Mouse (Mus musculus) neural tube, embryonic 11.5 days (tissue): ENCODE measurements around the gene Inha. TPM values are rescaled to one million over a fixed set of nuclear protein-coding genes. Genes with fewer than 3 reads are reported as not detected.
A peak's percentile ranks its signal among the peaks of the same experiment; 100 is the strongest.

ENCODE experiments used
- ATAC-seq: fragments of 200-750 bp; cut with Nextera tagmentation; 2 replicates; pipeline ENCODE4 v1.8.0; 2017; ENCODE audit warnings: moderate number of reproducible peaks, mild to moderate bottlenecking, moderate TSS enrichment, moderate library complexity; ENCODE audit not compliant: insufficient read depth, low FRiP score, low TSS enrichment
- DNase-seq: peaks from one replicate; pipeline ENCODE4 v3.0.0-alpha.2; 2015; ENCODE audit warnings: low spot score
- H3K27ac ChIP-seq: fragments of 300-500 bp; sonication (generic); 2 replicates; pipeline ENCODE4 v1.5.1; 2014; ENCODE audit warnings: low read depth, mild to moderate bottlenecking, low read length
- H3K27me3 ChIP-seq: fragments of 300-500 bp; sonication (generic); 2 replicates; pipeline ENCODE4 v1.6.1; 2014; ENCODE audit warnings: mild to moderate bottlenecking, low read length, mixed read lengths; ENCODE audit not compliant: control insufficient read depth, insufficient read depth
- H3K36me3 ChIP-seq: fragments of 300-500 bp; sonication (generic); 2 replicates; pipeline ENCODE4 v1.6.1; 2014; ENCODE audit warnings: mild to moderate bottlenecking, low read length, moderate library complexity, mixed read lengths; ENCODE audit not compliant: control insufficient read depth, insufficient read depth
- H3K4me1 ChIP-seq: fragments of 300-500 bp; sonication (generic); 2 replicates; pipeline ENCODE4 v1.6.1; 2014; ENCODE audit warnings: low read length, mixed read lengths; ENCODE audit not compliant: control insufficient read depth, insufficient read depth
- H3K4me2 ChIP-seq: fragments of 300-500 bp; sonication (generic); 2 replicates; pipeline ENCODE4 v1.6.1; 2014; ENCODE audit warnings: low read depth, mild to moderate bottlenecking, moderate library complexity
- H3K4me3 ChIP-seq: fragments of 300-500 bp; sonication (generic); 2 replicates; pipeline ENCODE4 v1.5.1; 2014; ENCODE audit warnings: low read depth, low read length
- H3K9ac ChIP-seq: fragments of 300-500 bp; sonication (generic); 2 replicates; pipeline ENCODE4 v1.6.1; 2014; ENCODE audit warnings: mild to moderate bottlenecking, low read length
- H3K9me3 ChIP-seq: fragments of 300-500 bp; sonication (generic); 2 replicates; pipeline ENCODE4 v1.6.1; 2016; ENCODE audit warnings: low read length; ENCODE audit not compliant: control insufficient read depth
- WGBS: fragments of 180-500 bp; shearing (Covaris S2); extraction: QIAGEN DNeasy Blood & Tissue Kit; methylation state at CpG from one replicate; pipeline ENCODE4 v1.1.7; 2014; 5-methylcytosine and 5-hydroxymethylcytosine counted together
- polyA plus RNA-seq: library from polyadenylated mRNA; unstranded; fragments of >200 nt; fragmentation: Nextera tagmentation; extraction: Ambion mirVana; gene quantifications from 2 replicates; pipeline ENCODE4 v1.2.1, GENCODE M21; 2014

Gene Inha
- polyA plus RNA-seq, 1 experiment from 2014 or later = 2.6 TPM

DNA sequence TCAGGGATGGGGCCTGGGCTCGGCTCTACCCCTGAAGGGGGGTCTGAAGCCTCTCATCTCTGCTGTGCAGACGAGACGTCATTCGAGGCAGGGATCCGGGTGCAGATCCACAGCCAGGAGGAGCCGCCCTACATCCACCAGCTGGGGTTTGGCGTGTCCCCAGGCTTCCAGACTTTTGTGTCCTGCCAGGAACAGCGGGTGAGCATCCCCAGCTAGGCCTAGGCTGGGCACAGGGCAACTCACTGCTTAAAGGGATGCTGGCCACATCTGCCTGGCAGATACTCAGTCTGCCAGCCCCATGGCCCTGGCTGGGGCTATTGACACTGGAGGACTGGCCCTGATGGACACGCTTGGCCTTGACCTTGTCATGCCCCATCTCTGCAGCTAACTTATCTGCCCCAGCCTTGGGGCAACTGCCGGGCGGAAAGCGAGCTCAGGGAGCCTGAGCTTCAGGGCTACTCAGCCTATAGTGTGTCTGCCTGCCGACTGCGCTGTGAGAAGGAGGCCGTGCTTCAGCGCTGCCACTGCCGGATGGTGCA, 37.5 kb upstream of the Inha start:
- Histone ChIP-seq H3K27ac (no peak overlapping the region), H3K4me2 (no peak overlapping the region), H3K27me3 (peaks cover 3% of the 10 kb centered on the region; the same call in 1 of the 2 replicates), H3K4me3 (no peak overlapping the region), H3K36me3 (no peaks in the 10 kb centered on the region; the same call in 1 of the 2 replicates), H3K9ac (no peak overlapping the region), H3K9me3 (no peaks in the 10 kb centered on the region), H3K4me1 (peaks cover 6% of the 10 kb centered on the region; the same call in 1 of the 2 replicates)
- DNase-seq (no peak), ATAC-seq (no peak)
- 84% methylated on average over 17 of the region's 17 CpGs for WGBS

- no peak for ATAC-seq
Observed at GRCm38 (mm10) chr1:75476441-75476840, 30.4 kb upstream of the Inha start.

DNA sequence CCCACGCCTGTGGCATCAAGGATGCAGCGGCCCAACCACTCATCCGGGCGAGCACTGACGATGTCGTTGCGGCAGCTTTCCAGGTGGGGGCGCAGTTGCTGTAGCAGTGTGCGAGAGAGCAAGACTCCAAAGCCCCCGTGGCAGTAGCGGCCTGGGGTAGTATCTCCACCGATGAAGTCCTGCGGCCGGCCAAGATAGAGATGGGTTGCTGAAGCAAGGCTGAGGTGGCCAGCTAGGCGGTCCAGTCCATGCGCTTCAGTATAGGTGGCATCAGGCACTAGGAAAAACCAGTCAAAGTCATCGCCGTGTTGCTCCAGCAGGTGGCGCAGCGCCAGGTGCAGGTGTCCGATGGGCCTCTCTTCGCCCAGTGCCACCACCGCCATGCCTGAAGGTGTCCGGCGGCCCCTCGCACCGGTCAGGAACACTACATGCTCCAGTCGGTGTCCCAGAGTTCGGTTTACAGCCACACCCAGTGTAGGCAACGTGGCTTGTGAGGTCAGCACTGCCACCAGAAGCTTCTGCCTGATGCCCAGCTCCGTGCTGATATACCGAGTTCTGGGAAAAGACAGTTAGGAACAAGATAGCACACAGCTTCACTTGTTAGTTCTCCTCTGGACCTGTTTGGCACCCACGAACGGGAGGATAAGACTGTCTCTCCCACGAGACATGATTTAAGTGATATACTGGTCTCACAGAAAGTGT, 29.5 kb upstream of the Inha start:
- H3K9me3 ChIP-seq = no peaks in the 10 kb centered on the region
- H3K27ac ChIP-seq = no peak overlapping the region
- no peak overlapping the region for H3K9ac ChIP-seq
- H3K4me3 ChIP-seq = peak overlapping the region; percentile 4; the same call in 1 of the 2 replicates
- H3K36me3 ChIP-seq = peaks cover 10% of the 10 kb centered on the region
- peaks cover 2% of the 10 kb centered on the region; the same call in 1 of the 2 replicates for H3K27me3 ChIP-seq
- H3K4me2 ChIP-seq = peak overlapping the region; percentile 89
- ATAC-seq (no peak), DNase-seq (peak; percentile 86)
- 16% methylated on average over 35 of the region's 35 CpGs for WGBS
- peaks cover 17% of the 10 kb centered on the region for H3K4me1 ChIP-seq

More at GRCm38 (mm10) chr1:75476441-75476840, 30.4 kb upstream of the Inha start:
- no peak overlapping the region for H3K27ac ChIP-seq
- no peak overlapping the region for H3K4me3 ChIP-seq
- H3K36me3 ChIP-seq = peaks cover 10% of the 10 kb centered on the region
- H3K4me2 ChIP-seq = no peak overlapping the region
- H3K27me3 ChIP-seq = no peaks in the 10 kb centered on the region; the same call in 1 of the 2 replicates
- DNase-seq = no peak
- peaks cover 17% of the 10 kb centered on the region for H3K4me1 ChIP-seq
- 96% methylated on average over 11 of the region's 11 CpGs for WGBS
- no peak overlapping the region for H3K9ac ChIP-seq
- H3K9me3 ChIP-seq = no peaks in the 10 kb centered on the region

- peak overlapping the region; percentile 84 for H3K4me3 ChIP-seq
- H3K9me3 ChIP-seq = no peaks in the 10 kb centered on the region
- DNase-seq = no peak
- peaks cover 17% of the 10 kb centered on the region for H3K4me1 ChIP-seq
- peaks cover 10% of the 10 kb centered on the region for H3K36me3 ChIP-seq
- H3K4me2 ChIP-seq = peak overlapping the region; percentile 89
- ATAC-seq = no peak
- no peak overlapping the region for H3K27ac ChIP-seq
- peaks cover 7% of the 10 kb centered on the region; the same call in 1 of the 2 replicates for H3K27me3 ChIP-seq
- no peak overlapping the region for H3K9ac ChIP-seq
- 49% methylated on average over 3 of the region's 3 CpGs for WGBS
Observed at GRCm38 (mm10) chr1:75477966-75478290, 28.9 kb upstream of the Inha start.

- peaks cover 17% of the 10 kb centered on the region for H3K4me1 ChIP-seq
- H3K36me3 ChIP-seq = peaks cover 10% of the 10 kb centered on the region
- WGBS = 0% methylated on average over 15 of the region's 25 CpGs
Observed at GRCm38 (mm10) chr1:75478497-75478896, 28.4 kb upstream of the Inha start.

GRCm38 (mm10) chr1:75478916-75479634, 27.8 kb upstream of the Inha start, which contains the start of the genes Chpf and Tmem198:
Gene Chpf, minus strand, starts transcription at chr1:75479307.
Gene Tmem198, plus strand, starts transcription at chr1:75479532.
- Histone ChIP-seq H3K27me3 (peaks cover 8% of the 10 kb centered on the region; the same call in 1 of the 2 replicates), H3K36me3 (peaks cover 10% of the 10 kb centered on the region), H3K9me3 (no peaks in the 10 kb centered on the region), H3K4me3 (peak within 1 kb of the TSS; percentile 84), H3K27ac (peak within 1 kb of the TSS; percentile 70), H3K9ac (peak within 1 kb of the TSS; percentile 78), H3K4me2 (peak within 1 kb of the TSS; percentile 89), H3K4me1 (peaks cover 17% of the 10 kb centered on the region)
- DNase-seq (peak; percentile 99), ATAC-seq (peak; percentile 93)
- under 1% methylated on average over 70 of the region's 76 CpGs for WGBS

More at GRCm38 (mm10) chr1:75478497-75478896, 28.4 kb upstream of the Inha start:
- H3K27me3 ChIP-seq = peaks cover 8% of the 10 kb centered on the region; the same call in 1 of the 2 replicates
- H3K9me3 ChIP-seq = no peaks in the 10 kb centered on the region
- peak overlapping the region; percentile 89 for H3K4me2 ChIP-seq
- peak overlapping the region; percentile 78 for H3K9ac ChIP-seq
- ATAC-seq (no peak), DNase-seq (peak; percentile 44)
- H3K4me3 ChIP-seq = peak overlapping the region; percentile 84
- H3K27ac ChIP-seq = peak overlapping the region; percentile 70

DNA sequence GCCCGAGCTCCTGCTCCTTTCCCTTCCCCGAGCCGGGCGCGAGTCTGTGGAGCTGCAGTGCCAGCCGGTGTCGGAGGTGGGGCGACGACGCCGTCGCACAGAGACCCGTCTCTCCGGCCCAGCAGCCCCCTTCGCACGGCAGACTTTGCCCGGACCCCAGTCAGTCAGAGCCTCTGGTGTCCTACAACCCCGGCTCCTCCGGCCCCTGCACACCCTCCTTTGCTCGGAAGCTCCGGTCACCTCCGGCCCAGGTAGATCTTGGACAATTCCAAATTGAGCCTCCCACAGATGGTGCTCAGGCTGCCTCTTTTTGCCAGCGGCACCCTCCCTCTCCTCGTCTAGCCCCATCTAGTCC, 27.3 kb upstream of the Inha start:
- under 1% methylated on average over 24 of the region's 24 CpGs for WGBS
- no peaks in the 10 kb centered on the region for H3K9me3 ChIP-seq
- H3K36me3 ChIP-seq = peaks cover 10% of the 10 kb centered on the region
- peak overlapping the region; percentile 89 for H3K4me2 ChIP-seq
- peak overlapping the region; percentile 84 for H3K4me3 ChIP-seq
- H3K4me1 ChIP-seq = peaks cover 17% of the 10 kb centered on the region
- H3K27ac ChIP-seq = 0 out of 2 replicates have a peak overlapping the region, but pooled peaks have one; percentile 44
- H3K27me3 ChIP-seq = peaks cover 12% of the 10 kb centered on the region
- H3K9ac ChIP-seq = peak overlapping the region; percentile 75
- ATAC-seq (peak; percentile 58; the same call in 1 of the 2 replicates), DNase-seq (no peak)

DNA sequence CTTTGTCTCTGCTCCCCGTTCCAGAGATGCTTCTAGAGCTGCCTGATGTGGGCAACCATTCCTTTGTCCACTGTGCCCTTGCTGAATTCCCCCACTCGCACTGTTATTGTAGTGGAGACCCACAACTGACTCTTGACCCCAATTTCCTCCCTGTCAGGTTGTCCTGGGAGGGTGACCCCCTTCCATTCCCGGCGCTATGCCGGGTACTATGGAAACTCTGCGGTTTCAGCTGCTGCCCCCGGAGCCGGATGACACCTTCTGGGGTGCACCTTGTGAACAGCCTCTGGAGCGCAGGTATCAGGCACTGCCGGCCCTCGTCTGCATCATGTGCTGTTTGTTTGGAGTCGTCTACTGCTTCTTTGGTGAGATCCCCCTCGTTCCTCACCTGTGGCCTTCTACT, 26.8 kb upstream of the Inha start:
- DNase-seq (no peak), ATAC-seq (no peak)
- Histone ChIP-seq H3K27me3 (peaks cover 16% of the 10 kb centered on the region), H3K9ac (peak overlapping the region; percentile 75), H3K9me3 (no peaks in the 10 kb centered on the region), H3K27ac (no peak overlapping the region), H3K4me1 (peaks cover 17% of the 10 kb centered on the region), H3K36me3 (peaks cover 6% of the 10 kb centered on the region), H3K4me2 (peak overlapping the region; percentile 89), H3K4me3 (peak overlapping the region; percentile 84)
- 16% methylated on average over 13 of the region's 13 CpGs for WGBS
